Mouse (Mus musculus) c-Kit-positive CD71-negative TER-119-negative erythroid progenitor cells, embryonic 14.5 days (primary cell): ENCODE measurements around the gene Cyld.
"Not testable (repeated sequence)": the region's sequence is repeated elsewhere in the genome, so short reads cannot be mapped to it uniquely, and the experiment has no call there.

ENCODE experiments used
- DNase-seq: peaks from one replicate; pipeline ENCODE4 v3.0.0-alpha.2; 2013; ENCODE audit warnings: low read depth

Cyld gene

GRCm38 (mm10) chr8:88689151-88689550 lies 7.7 kb upstream of the Cyld start:
- no peak for DNase-seq

- no peak for DNase-seq
Measured at GRCm38 (mm10) chr8:88689891-88690290, 6.9 kb upstream of the Cyld start.

GRCm38 (mm10) chr8:88691342-88691948 lies 5.4 kb upstream of the Cyld start:
- no peak for DNase-seq

- DNase-seq, result no peak
Measured at GRCm38 (mm10) chr8:88691961-88692360, 4.9 kb upstream of the Cyld start.

- DNase-seq, result no peak
Measured at GRCm38 (mm10) chr8:88692866-88693265, 4.0 kb upstream of the Cyld start.

- DNase-seq, result no peak
Measured at GRCm38 (mm10) chr8:88693376-88693775, 3.5 kb upstream of the Cyld start.

- DNase-seq, result peak; percentile 19
Measured at GRCm38 (mm10) chr8:88694291-88694690, 2.5 kb upstream of the Cyld start.

GRCm38 (mm10) chr8:88696228-88696627 lies 600 bp upstream of the Cyld start:
- DNase-seq, result no peak

GRCm38 (mm10) chr8:88697642-88698031 lies 809 bp downstream of the Cyld start:
- no peak for DNase-seq

- no peak for DNase-seq
Measured at GRCm38 (mm10) chr8:88698048-88698447, 1.2 kb downstream of the Cyld start.

- DNase-seq, result no peak
Measured at GRCm38 (mm10) chr8:88701611-88702010, 4.8 kb downstream of the Cyld start.

GRCm38 (mm10) chr8:88702816-88703215 lies 6.0 kb downstream of the Cyld start:
- DNase-seq, result no peak

- DNase-seq, result no peak
Measured at GRCm38 (mm10) chr8:88723256-88723963, 26.6 kb downstream of the Cyld start.

GRCm38 (mm10) chr8:88755175-88755791 lies 58.5 kb downstream of the Cyld start:
- peak; percentile 86 for DNase-seq

GRCm38 (mm10) chr8:88761980-88762379 lies 65.2 kb downstream of the Cyld start:
- no peak for DNase-seq

GRCm38 (mm10) chr8:88771241-88771640 lies 74.4 kb downstream of the Cyld start:
- no peak for DNase-seq

GRCm38 (mm10) chr8:88774593-88775297 lies 77.9 kb downstream of the Cyld start:
- DNase-seq, result no peak

- no peak for DNase-seq
Measured at GRCm38 (mm10) chr8:88775298-88775646, 78.4 kb downstream of the Cyld start.

- no peak for DNase-seq
Measured at GRCm38 (mm10) chr8:88780142-88780541, 83.3 kb downstream of the Cyld start.

GRCm38 (mm10) chr8:88781283-88781682 lies 84.5 kb downstream of the Cyld start:
- no peak for DNase-seq

- no peak for DNase-seq
Measured at GRCm38 (mm10) chr8:88783722-88784121, 86.9 kb downstream of the Cyld start.

GRCm38 (mm10) chr8:88788335-88788734 lies 91.5 kb downstream of the Cyld start:
- not testable (repeated sequence) for DNase-seq
